Mouse (Mus musculus): ENCODE measurements at regions not wholly inside any gene's neighbourhood (a gene's known extent, or its start where the extent isn't known, plus 50 kb on each side); places are given as distances from the start of the nearest gene placed in this dataset.

DNA sequence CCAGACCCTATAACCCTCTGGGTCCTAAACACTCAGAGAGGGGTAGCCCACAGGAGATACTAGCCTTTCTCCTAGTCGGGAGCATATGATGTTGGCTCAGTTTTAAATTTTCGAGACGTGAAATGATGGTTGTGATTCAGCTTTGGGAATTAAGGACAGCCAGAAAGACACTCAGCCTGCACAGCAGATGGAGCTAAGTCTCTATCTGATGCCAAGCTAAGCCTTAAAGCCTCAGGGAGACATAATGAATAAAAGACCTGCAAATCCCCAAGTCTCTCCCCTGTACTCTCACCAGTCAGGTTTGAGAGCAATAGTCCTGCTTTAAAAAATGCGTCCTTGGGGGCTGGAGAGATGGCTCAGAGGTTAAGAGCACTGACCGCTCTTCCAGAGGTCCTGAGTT, 75.3 kb upstream of the Ipo5 start:
- H3K4me1 ChIP-seq (ENCODE audit: control insufficient read depth, insufficient read depth, low read length), result peaks cover 10% of the 10 kb centered on the region
- WGBS, result 64% methylated on average over 5 of the region's 5 CpGs
- no peaks in the 10 kb centered on the region for H3K79me2 ChIP-seq (ENCODE audit: control insufficient read depth, insufficient read depth, low read length)
- no peak for TF ChIP-seq CTCF (IDR thresholded peaks at IDR 0.05; ENCODE audit: low read depth, low read length)
- no peak for TF ChIP-seq POLR2A (IDR thresholded peaks at IDR 0.05; ENCODE audit: extremely low read depth, insufficient read depth, low read length)
- no peak for DNase-seq (ENCODE audit: extremely low read depth, low read depth, low spot score)
- H3K27me3 ChIP-seq (ENCODE audit: control insufficient read depth, insufficient read depth, low read length), result no peaks in the 10 kb centered on the region
- H3K9ac ChIP-seq (ENCODE audit: low read depth, low read length), result no peak overlapping the region
- H3K27ac ChIP-seq (replicated peaks; ENCODE audit: insufficient read depth, low read depth, low read length), result no peak overlapping the region
- H3K4me3 ChIP-seq (ENCODE audit: insufficient read depth, low read depth, low read length), result no peak overlapping the region
- no peaks in the 10 kb centered on the region for H3K36me3 ChIP-seq (ENCODE audit: control insufficient read depth, insufficient read depth, low read length)

DNA sequence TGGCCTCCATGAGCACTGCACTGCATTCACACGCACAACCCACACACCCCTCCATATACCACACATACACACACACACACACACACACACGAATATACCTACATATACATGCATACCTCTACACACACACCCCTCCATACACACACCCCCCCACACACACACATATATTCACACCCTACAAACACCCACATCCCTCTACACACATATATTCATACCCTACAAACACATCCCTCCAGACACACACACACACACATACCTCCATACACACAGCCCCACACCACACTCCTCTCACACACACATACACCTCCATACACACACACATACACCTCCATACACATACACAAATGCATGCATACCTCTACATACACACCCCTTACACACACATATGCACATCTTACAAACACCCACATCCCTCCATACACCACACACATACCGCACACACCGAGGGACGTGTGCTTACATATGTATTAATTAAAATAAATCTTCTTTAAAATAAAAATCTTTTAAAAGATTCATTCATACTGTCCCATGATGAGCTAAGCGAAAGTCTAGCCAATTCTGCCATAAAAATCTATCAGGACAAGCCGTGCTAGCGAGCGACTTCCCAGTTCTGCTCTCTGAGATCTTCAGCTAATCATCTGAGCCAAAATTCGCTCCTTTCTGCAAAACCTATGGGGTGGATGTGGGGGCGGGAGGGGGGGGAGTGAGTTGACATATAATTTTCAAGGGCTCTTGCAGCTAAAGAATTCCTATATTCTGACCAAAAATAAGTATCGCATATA, 74.3 kb upstream of the Ipo5 start:
- DNase-seq (ENCODE audit: extremely low read depth, low read depth, low spot score), result no peak
- H3K79me2 ChIP-seq (ENCODE audit: control insufficient read depth, insufficient read depth, low read length), result no peaks in the 10 kb centered on the region
- 92% methylated on average over 12 of the region's 12 CpGs for WGBS
- H3K27me3 ChIP-seq (ENCODE audit: control insufficient read depth, insufficient read depth, low read length), result no peaks in the 10 kb centered on the region
- H3K4me3 ChIP-seq (ENCODE audit: insufficient read depth, low read depth, low read length), result no peak overlapping the region
- peaks cover 10% of the 10 kb centered on the region for H3K4me1 ChIP-seq (ENCODE audit: control insufficient read depth, insufficient read depth, low read length)
- TF ChIP-seq CTCF (IDR thresholded peaks at IDR 0.05; ENCODE audit: low read depth, low read length) (no peak), POLR2A (IDR thresholded peaks at IDR 0.05; ENCODE audit: extremely low read depth, insufficient read depth, low read length) (no peak)
- H3K36me3 ChIP-seq (ENCODE audit: control insufficient read depth, insufficient read depth, low read length), result no peaks in the 10 kb centered on the region
- H3K27ac ChIP-seq (replicated peaks; ENCODE audit: insufficient read depth, low read depth, low read length), result no peak overlapping the region
- no peak overlapping the region for H3K9ac ChIP-seq (ENCODE audit: low read depth, low read length)

DNA sequence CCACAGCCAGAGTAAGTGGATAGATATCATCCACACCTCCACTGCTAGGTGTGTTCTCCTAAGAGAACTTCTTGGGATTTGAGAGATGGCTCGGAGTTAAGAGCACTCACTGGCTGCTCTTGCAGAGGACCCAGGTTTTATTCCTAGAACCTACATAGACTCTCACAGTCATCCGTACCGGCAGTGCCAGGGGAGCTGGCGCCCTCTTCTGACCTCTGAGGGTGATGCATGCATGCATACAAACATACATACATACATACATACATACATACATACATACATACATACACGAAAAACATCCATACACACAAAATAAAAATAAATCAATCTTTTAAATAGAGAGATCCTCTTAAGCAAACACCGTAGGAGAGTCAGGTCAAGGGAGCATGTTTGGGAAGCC, 70.1 kb upstream of the Ipo5 start:
- Histone ChIP-seq H3K27me3 (ENCODE audit: control insufficient read depth, insufficient read depth, low read length) (no peaks in the 10 kb centered on the region), H3K79me2 (ENCODE audit: control insufficient read depth, insufficient read depth, low read length) (no peaks in the 10 kb centered on the region), H3K36me3 (ENCODE audit: control insufficient read depth, insufficient read depth, low read length) (no peaks in the 10 kb centered on the region), H3K27ac (replicated peaks; ENCODE audit: insufficient read depth, low read depth, low read length) (peak overlapping the region; percentile 49), H3K4me3 (ENCODE audit: insufficient read depth, low read depth, low read length) (peak overlapping the region; percentile 51), H3K9ac (ENCODE audit: low read depth, low read length) (no peak overlapping the region), H3K4me1 (ENCODE audit: control insufficient read depth, insufficient read depth, low read length) (peaks cover 2% of the 10 kb centered on the region)
- 28% methylated on average over 6 of the region's 6 CpGs for WGBS
- DNase-seq (ENCODE audit: extremely low read depth, low read depth, low spot score), result no peak
- TF ChIP-seq CTCF (IDR thresholded peaks at IDR 0.05; ENCODE audit: low read depth, low read length) (peak; percentile 86), POLR2A (IDR thresholded peaks at IDR 0.05; ENCODE audit: extremely low read depth, insufficient read depth, low read length) (no peak)

DNA sequence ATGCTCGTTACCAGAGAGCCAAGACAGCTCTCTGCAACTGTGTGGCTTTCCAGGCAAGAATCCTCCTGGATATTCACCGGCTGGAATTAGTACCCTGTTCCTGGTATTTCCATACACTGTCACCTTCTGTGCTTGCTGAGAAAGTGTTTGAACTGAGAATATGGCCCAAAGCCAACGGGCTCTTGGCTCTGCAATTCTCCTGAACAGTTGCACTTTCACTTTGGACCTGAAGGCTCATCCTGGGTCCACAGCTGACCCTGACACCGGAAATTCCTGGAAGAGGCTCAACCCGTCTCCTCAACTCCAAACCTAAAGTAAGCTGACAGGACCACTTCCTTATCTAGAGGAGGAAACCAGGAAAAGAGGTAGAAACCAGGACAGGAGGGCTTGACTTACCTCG, 69.7 kb upstream of the Ipo5 start:
- peak; percentile 80 for DNase-seq (ENCODE audit: extremely low read depth, low read depth, low spot score)
- no peaks in the 10 kb centered on the region for H3K27me3 ChIP-seq (ENCODE audit: control insufficient read depth, insufficient read depth, low read length)
- no peaks in the 10 kb centered on the region for H3K36me3 ChIP-seq (ENCODE audit: control insufficient read depth, insufficient read depth, low read length)
- no peaks in the 10 kb centered on the region for H3K79me2 ChIP-seq (ENCODE audit: control insufficient read depth, insufficient read depth, low read length)
- H3K27ac ChIP-seq (replicated peaks; ENCODE audit: insufficient read depth, low read depth, low read length), result peak overlapping the region; percentile 49
- peaks cover 6% of the 10 kb centered on the region for H3K4me1 ChIP-seq (ENCODE audit: control insufficient read depth, insufficient read depth, low read length)
- 3% methylated on average over 6 of the region's 6 CpGs for WGBS
- 0 out of 2 replicates have a peak overlapping the region, but pooled peaks have one; percentile 9 for H3K9ac ChIP-seq (ENCODE audit: low read depth, low read length)
- peak overlapping the region; percentile 51 for H3K4me3 ChIP-seq (ENCODE audit: insufficient read depth, low read depth, low read length)
- no peak for TF ChIP-seq POLR2A (IDR thresholded peaks at IDR 0.05; ENCODE audit: extremely low read depth, insufficient read depth, low read length)
- no peak for TF ChIP-seq CTCF (IDR thresholded peaks at IDR 0.05; ENCODE audit: low read depth, low read length)

DNA sequence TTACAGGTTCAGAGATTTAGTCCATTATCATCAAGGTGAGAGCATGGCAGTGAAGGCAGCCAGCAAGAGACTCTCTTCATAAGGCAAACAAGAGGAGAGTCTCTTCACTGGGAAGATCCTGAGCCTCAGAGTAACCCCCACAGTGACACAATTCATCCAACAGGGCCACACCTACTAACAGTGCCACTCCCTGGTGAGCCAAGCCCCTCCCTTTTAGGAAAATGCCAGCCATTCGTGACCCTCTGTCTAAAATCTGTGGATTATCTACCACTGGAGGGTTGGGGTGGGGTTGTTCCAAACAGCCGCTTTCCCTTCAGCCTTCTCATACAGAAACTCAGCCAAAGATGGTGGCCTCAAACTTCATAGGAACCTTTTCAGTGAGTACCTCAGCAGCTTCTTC, 65.9 kb upstream of the Ipo5 start:
- no peak for DNase-seq (ENCODE audit: extremely low read depth, low read depth, low spot score)
- no peak overlapping the region for H3K9ac ChIP-seq (ENCODE audit: low read depth, low read length)
- H3K27ac ChIP-seq (replicated peaks; ENCODE audit: insufficient read depth, low read depth, low read length), result no peak overlapping the region
- no peaks in the 10 kb centered on the region for H3K36me3 ChIP-seq (ENCODE audit: control insufficient read depth, insufficient read depth, low read length)
- WGBS, result 90% methylated on average over 2 of the region's 2 CpGs
- peaks cover 12% of the 10 kb centered on the region for H3K4me1 ChIP-seq (ENCODE audit: control insufficient read depth, insufficient read depth, low read length)
- H3K27me3 ChIP-seq (ENCODE audit: control insufficient read depth, insufficient read depth, low read length), result no peaks in the 10 kb centered on the region
- H3K4me3 ChIP-seq (ENCODE audit: insufficient read depth, low read depth, low read length), result no peak overlapping the region
- H3K79me2 ChIP-seq (ENCODE audit: control insufficient read depth, insufficient read depth, low read length), result no peaks in the 10 kb centered on the region
- TF ChIP-seq POLR2A (IDR thresholded peaks at IDR 0.05; ENCODE audit: extremely low read depth, insufficient read depth, low read length), result no peak
- no peak for TF ChIP-seq CTCF (IDR thresholded peaks at IDR 0.05; ENCODE audit: low read depth, low read length)

Data from liver, adult 2 months (tissue).